Mouse (Mus musculus) frontal cortex, postnatal 14 days (tissue): ENCODE results near the gene Tnf.

ENCODE experiments used
- DNase-seq, 2 experiments: peaks; one replicate each; pipeline ENCODE4 v3.0.0; 2022; ENCODE audit warnings: low spot score in 2 of 2

Gene Tnf

GRCm38 (mm10) chr17:35198946-35199345 is 2.9 kb downstream of the Tnf start:
- DNase-seq = no peak

- DNase-seq = no peak
Measured at GRCm38 (mm10) chr17:35198029-35198428, 3.8 kb downstream of the Tnf start.

- DNase-seq = no peak
Measured at GRCm38 (mm10) chr17:35197126-35197525, 4.7 kb downstream of the Tnf start.

GRCm38 (mm10) chr17:35196321-35196641 is 5.5 kb downstream of the Tnf start:
- DNase-seq = no peak

- peak; percentile 71 to 72 for DNase-seq
Measured at GRCm38 (mm10) chr17:35195631-35196320, 6.0 kb downstream of the Tnf start.

GRCm38 (mm10) chr17:35194844-35195630 is 6.8 kb downstream of the Tnf start:
- no peak for DNase-seq

- no peak for DNase-seq
Measured at GRCm38 (mm10) chr17:35193881-35194843, 7.6 kb downstream of the Tnf start, which contains the start of gene Ltb. TSS of gene Ltb (plus strand) at chr17:35194439.

- DNase-seq = no peak
Measured at GRCm38 (mm10) chr17:35192924-35193323, 8.9 kb downstream of the Tnf start.

GRCm38 (mm10) chr17:35191723-35192122 is 10.1 kb downstream of the Tnf start:
- DNase-seq = no peak

- no peak for DNase-seq
Measured at GRCm38 (mm10) chr17:35190096-35190495, 11.7 kb downstream of the Tnf start.

- no peak for DNase-seq
Measured at GRCm38 (mm10) chr17:35189186-35189585, 12.6 kb downstream of the Tnf start.

GRCm38 (mm10) chr17:35187959-35188610 is 13.7 kb downstream of the Tnf start, which contains the start of gene Lst1:
TSS of gene Lst1 (minus strand) at chr17:35188439.
- DNase-seq = no peak

GRCm38 (mm10) chr17:35187345-35187744 is 14.5 kb downstream of the Tnf start:
- DNase-seq = no peak

- DNase-seq = no peak
Measured at GRCm38 (mm10) chr17:35186681-35187080, 15.1 kb downstream of the Tnf start.

- no peak for DNase-seq
Measured at GRCm38 (mm10) chr17:35185639-35186611, 15.9 kb downstream of the Tnf start.

GRCm38 (mm10) chr17:35180093-35180492 is 21.7 kb downstream of the Tnf start:
- DNase-seq = no peak

- no peak for DNase-seq
Measured at GRCm38 (mm10) chr17:35178528-35178927, 23.3 kb downstream of the Tnf start.

- no peak for DNase-seq
Measured at GRCm38 (mm10) chr17:35175968-35176367, 25.8 kb downstream of the Tnf start, which contains the start of gene Aif1. TSS of gene Aif1 (minus strand) at chr17:35176068.

- no peak for DNase-seq
Measured at GRCm38 (mm10) chr17:35175382-35175781, 26.4 kb downstream of the Tnf start.
